Mouse (Mus musculus) spleen, adult 12 weeks (tissue): ENCODE data around the gene Cfap161.

Source experiments
- DNase-seq: peaks from one replicate; pipeline ENCODE4 v3.0.0; 2022; ENCODE audit warnings: low spot score

The Cfap161 gene

GRCm38 (mm10) chr7:83802007-83802406 is 7.3 kb upstream of the Cfap161 start:
- no peak for DNase-seq

- no peak for DNase-seq
These were observed 6.8 kb upstream of the Cfap161 start for GRCm38 (mm10) chr7:83801483-83801875.

- DNase-seq: no peak
These were observed 6.1 kb upstream of the Cfap161 start for GRCm38 (mm10) chr7:83800561-83801482.

- no peak for DNase-seq
These were observed 5.4 kb upstream of the Cfap161 start for GRCm38 (mm10) chr7:83800071-83800470.

DNA sequence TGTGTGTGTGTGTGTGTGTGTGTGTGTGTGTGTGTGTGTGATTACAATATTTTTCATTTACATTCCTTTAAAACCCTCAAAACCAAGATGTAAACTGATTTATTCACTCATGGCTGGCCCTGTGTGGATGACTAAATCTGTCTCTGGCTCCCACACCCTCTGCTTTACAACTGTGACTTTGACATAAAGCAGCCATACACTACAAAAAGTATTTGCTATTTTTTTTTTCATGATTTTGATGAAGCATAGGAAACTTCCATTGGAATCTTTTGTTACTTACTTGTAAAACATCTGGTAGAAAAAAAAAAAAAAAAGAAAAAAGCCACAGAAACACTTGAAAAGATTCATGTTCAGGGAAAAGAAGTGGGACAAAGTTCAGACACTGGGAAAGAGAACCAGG is 3.3 kb upstream of the Cfap161 start:
- DNase-seq: no peak

- DNase-seq: no peak
These were observed 1.5 kb upstream of the Cfap161 start for GRCm38 (mm10) chr7:83796177-83796576.

- DNase-seq: no peak
These were observed 535 bp downstream of the Cfap161 start for GRCm38 (mm10) chr7:83794006-83794683.

DNA sequence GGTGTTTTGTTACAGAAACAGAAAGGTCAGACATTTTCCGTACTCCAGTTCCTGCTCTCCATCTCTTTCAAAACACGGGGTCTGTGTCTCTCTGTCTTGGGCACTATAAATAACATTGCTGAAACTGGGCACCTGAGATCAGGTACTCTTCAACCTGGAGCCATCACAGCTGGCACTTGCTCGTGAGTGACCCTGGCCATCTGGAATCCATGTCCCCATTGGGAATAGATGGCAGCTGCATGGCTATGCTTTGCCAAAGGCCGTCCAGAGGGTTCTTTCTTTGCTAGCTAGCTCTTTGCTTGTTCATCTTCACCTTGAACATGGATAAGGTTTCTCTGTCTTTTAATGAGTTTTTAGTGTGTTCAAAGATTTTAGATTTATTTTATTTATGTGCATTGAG is 13.8 kb downstream of the Cfap161 start:
- no peak for DNase-seq

DNA sequence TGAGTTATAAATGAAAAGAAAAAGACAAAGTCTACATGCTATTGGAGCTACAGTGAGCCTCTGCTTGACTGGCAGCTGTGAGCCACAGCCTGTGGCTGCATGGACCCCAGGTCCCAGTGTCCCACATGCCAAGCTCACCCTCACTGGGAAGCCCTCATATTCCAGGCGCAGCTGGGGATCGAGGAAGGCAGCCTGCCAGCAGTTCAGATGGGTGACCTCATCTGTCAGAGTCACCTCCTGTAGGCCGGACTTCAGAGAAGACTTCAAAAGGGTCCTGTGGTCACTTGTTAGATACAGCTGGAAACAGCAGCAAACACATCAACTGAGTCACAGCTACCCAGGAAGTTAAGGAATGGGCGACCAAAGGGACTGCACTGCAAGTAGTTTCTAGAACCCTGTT is 14.7 kb downstream of the Cfap161 start:
- DNase-seq: no peak

DNA sequence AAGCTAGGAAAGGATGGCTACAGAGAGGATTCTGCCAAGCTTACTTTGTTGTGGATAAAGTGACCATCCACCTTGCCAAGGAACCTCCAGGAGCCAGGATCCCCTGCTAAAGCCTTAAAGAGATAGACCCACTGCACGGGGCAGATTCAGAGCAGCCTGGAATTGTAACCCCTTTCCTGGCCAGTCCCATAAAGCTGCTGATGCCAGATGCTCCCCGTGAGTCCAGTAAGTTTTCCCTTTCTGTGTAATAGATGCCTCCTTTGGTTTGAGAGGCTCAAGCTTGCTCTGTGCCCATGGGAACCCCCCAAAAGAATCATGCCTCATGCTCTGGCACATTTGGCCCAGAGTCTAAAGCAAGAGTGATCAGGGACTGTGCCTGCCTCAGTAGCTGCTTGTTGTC is 15.7 kb downstream of the Cfap161 start:
- DNase-seq: no peak

- DNase-seq: no peak
These were observed 16.2 kb downstream of the Cfap161 start for GRCm38 (mm10) chr7:83778516-83778915.

- DNase-seq: no peak
These were observed 20.0 kb downstream of the Cfap161 start for GRCm38 (mm10) chr7:83774721-83775120.

DNA sequence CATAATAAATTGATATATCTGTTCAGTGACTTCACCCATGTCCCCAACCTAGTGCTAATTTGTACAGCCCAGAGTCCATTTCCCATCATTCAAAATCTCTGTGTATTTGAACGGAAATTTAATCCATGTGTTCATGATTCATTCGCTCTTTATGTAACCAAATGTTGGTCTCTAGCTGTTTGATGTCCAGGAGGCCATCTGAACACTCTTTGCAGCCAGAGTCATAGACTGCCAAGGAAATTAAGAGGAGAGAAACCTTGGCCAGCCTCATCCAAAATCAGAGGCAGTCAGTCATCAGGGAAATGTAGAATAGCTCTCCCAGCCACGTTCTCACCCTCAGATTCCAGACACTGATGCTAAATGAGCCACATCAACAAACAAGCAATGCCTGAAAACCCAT is 31.0 kb downstream of the Cfap161 start:
- DNase-seq: no peak

- no peak for DNase-seq
These were observed 32.3 kb downstream of the Cfap161 start for GRCm38 (mm10) chr7:83762336-83762735.

GRCm38 (mm10) chr7:83751055-83751454 is 43.6 kb downstream of the Cfap161 start:
- no peak for DNase-seq

- DNase-seq: no peak
These were observed 46.3 kb downstream of the Cfap161 start for GRCm38 (mm10) chr7:83748405-83748804.

DNA sequence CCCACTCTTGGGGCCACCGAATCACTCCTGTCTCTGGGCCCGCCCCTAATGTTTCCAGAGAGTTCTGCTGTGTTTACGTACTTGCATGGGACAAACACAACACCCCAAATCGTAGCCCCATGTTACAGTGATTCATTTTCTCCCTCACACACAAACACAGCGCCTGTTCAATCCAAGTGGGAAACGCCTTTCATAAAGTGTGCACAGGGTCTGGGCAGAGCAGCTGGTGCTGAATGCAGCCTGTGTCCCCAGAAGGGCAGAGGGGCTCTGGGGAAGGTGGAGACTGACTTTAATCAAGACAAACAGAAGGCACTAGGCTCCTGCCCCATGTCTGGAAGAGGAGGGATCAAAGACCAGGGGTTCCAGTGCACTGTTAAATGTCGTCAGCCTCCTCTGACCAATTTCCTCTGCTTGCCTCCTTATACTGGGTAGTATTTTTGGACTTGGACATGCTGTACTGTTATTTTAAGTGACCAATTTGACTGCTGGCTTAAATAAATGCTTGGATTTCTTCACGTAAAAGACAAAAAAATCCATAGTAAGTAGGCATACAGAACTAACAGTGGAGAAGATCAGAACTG is 48.5 kb downstream of the Cfap161 start:
- no peak for DNase-seq

DNA sequence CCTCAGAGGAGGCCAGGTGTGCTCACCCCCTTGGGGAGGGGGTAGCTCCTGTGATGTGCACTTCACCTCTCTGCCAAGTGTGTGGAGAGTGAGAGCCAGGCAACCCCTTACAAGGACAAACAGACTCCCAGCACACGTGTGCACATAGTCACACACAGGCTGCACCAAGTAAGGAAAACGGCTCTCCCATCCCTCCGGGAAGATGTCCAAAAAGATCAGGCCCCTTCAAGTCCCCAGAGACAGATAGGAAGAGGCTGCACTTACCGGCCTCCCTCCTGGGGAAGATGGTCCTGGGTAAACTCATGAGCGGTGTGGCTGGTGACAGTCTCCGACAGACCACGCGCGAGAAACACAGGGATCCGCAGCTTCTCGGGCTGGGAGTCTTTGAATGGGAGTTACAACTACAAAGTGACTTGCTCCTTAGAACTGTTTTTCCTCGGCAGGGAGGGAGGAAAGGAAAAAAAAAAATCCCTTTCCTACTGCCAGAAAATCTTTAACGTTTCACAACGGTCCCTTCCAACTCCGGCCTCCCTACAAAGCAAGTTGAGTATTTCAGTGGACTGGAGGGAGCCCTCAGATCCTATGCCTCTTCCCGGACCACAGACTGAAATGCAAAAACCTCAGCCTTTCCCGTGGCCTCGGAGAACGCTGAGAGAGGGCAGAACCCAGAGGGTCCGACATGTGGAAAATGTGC is 49.1 kb downstream of the Cfap161 start, which contains the start of gene Il16:
Gene Il16, minus strand, starts transcription at position 314 of the 694 bp plus-strand sequence.
- no peak for DNase-seq

GRCm38 (mm10) chr7:83745065-83745412 is 49.6 kb downstream of the Cfap161 start:
- no peak for DNase-seq

DNA sequence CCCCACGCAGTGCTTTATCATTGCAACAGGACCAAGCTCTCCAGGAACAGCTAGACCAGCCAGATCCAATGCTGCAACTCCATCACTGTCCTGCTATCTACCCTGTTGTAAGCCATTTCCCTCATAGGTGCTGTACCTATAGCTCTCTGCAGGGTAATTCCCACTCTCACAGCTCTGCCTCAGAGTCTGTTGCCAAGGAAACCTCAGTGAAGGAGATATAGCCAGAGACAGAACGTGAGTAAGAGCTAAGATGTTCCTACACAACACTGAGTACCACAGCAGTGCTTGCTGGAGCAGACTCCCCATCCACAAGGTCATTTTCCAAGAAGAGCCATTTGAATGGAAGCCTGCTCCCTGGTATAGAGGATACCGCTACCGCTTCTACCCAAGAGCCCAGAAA is 50.4 kb downstream of the Cfap161 start:
- no peak for DNase-seq

- no peak for DNase-seq
These were observed 52.0 kb downstream of the Cfap161 start for GRCm38 (mm10) chr7:83742690-83743089.

- DNase-seq: no peak
These were observed 52.7 kb downstream of the Cfap161 start for GRCm38 (mm10) chr7:83742026-83742425.
